Mouse (Mus musculus) liver, adult 2 months (tissue): ENCODE measurements around the gene Eva1c.

Source experiments
- CTCF ChIP-seq: fragments of 200-500 bp; IDR thresholded peaks from 2 replicates; pipeline ENCODE4 v1.5.1; 2011; ENCODE audit warnings: low read depth, low read length, control low read depth
- POLR2A ChIP-seq: fragments of 200-500 bp; IDR thresholded peaks from 2 replicates; pipeline ENCODE4 v1.6.1; 2011; ENCODE audit warnings: low read length, control low read depth; ENCODE audit not compliant: insufficient read depth; ENCODE audit errors: extremely low read depth

GRCm38 (mm10) chr16:90924606-90925370, 98.3 kb downstream of the Eva1c start:
- TF ChIP-seq CTCF (no peak), POLR2A (no peak)
